Mouse (Mus musculus): ENCODE measurements around the gene Arhgap44.

DNA sequence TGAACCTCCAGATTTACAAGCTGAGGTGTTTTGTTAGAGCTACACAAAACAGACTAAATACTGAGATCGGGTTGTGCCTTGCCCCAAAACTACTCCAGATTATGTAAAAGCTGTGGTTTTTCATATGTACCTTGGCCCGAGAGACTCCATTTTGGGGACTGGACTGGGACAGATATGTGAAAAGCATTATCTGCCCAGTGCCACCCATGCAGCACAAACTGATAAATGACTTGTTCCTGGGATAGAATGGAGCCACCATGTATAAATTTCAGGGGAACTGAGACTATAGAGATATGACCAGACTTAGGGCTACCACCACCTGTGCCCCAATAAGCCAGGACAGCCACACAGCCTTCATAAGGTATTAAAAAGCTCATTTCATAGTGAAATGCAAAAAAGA, 200.1 kb downstream of the Arhgap44 start:
- TF ChIP-seq CTCF (conservative IDR thresholded peaks at IDR 0.05; ENCODE audit: low read length), result no peak
- no peak for TF ChIP-seq NANOG (IDR thresholded peaks at IDR 0.05; ENCODE audit: borderline replicate concordance, low read length)
